Comparison of ENCODE assay signal across 8 mouse cellular contexts in the genomic region with DNA sequence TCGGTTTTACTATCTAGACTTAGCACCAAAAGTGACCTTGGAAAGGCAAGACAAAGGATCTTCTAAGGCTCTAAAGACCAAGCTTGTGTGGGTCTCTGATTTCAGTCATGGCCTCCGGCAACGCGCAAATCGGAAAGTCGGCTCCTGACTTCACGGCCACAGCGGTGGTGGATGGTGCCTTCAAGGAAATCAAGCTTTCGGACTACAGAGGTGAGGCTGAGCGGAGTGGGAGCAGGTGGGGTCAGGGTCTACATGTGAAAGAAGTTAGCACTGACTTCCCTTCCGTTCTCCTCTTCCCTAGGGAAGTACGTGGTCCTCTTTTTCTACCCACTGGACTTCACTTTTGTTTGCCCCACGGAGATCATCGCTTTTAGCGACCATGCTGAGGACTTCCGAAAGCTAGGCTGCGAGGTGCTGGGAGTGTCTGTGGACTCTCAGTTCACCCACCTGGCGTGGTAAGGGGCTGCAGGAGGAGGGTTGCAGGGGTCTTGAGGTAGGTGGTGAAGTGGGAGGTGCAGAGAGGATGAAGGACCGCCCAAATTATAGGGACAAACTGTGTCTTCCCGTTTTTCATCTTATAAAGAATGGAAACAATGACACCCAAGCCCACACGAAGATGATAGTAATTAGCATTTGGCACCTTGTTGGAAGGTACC. TPM values are rescaled to one million over a fixed set of nuclear protein-coding genes. Genes with fewer than 3 reads are reported as not detected.
A peak's percentile ranks its signal among the peaks of the same experiment; 100 is the strongest.
DNase-seq lines count a peak whose midpoint lies in the region; ATAC-seq and TF ChIP-seq lines count a peak whose summit lies in the region.

No protein-coding gene starts in this region.

- H3K4me2 ChIP-seq in heart, embryonic 13.5 days, result peak overlapping the region; percentile 99
- peak overlapping the region; percentile 69 for H3K4me2 ChIP-seq in forebrain, embryonic 16.5 days (ENCODE audit: low read length)
- H3K4me2 ChIP-seq in liver, embryonic 11.5 days, result peak overlapping the region; percentile 99

- no peaks in the 10 kb centered on the region for H3K27me3 ChIP-seq in heart, embryonic 13.5 days (replicated peaks)
- no peaks in the 10 kb centered on the region for H3K27me3 ChIP-seq in G1E (ENCODE audit: insufficient read depth, low read length)
- no peaks in the 10 kb centered on the region for H3K27me3 ChIP-seq in forebrain, embryonic 16.5 days (replicated peaks; ENCODE audit: control insufficient read depth, insufficient read depth, low read length)
- no peaks in the 10 kb centered on the region for H3K27me3 ChIP-seq in liver, embryonic 11.5 days (replicated peaks; ENCODE audit: control insufficient read depth, insufficient read depth, low read length)

- H3K4me1 ChIP-seq in heart, embryonic 13.5 days, result peaks cover 50% of the 10 kb centered on the region
- peaks cover 87% of the 10 kb centered on the region for H3K4me1 ChIP-seq in G1E (ENCODE audit: insufficient read depth, low read depth, low read length)
- peaks cover 32% of the 10 kb centered on the region for H3K4me1 ChIP-seq in forebrain, embryonic 16.5 days (replicated peaks; ENCODE audit: control insufficient read depth, insufficient read depth, low read length)
- peaks cover 62% of the 10 kb centered on the region for H3K4me1 ChIP-seq in liver, embryonic 11.5 days (replicated peaks; ENCODE audit: control insufficient read depth, insufficient read depth, low read length)

- intact Hi-C loops in heart, postnatal 36 days (cut with DNase I), result no loop called here
- intact Hi-C loops in left cerebral cortex, postnatal 14 days (cut with DNase I), result no loop called here

- peak overlapping the region; percentile 88 for H3K27ac ChIP-seq in heart, embryonic 13.5 days (replicated peaks)
- H3K27ac ChIP-seq in forebrain, embryonic 16.5 days (ENCODE audit: low read length), result peak overlapping the region; percentile 84
- peak overlapping the region; percentile 96 for H3K27ac ChIP-seq in liver, embryonic 11.5 days (ENCODE audit: low read depth, low read length)

- H3K4me3 ChIP-seq in heart, embryonic 13.5 days, result peak overlapping the region; percentile 67
- peak overlapping the region; percentile 78 for H3K4me3 ChIP-seq in G1E (ENCODE audit: low read depth, low read length)
- peak overlapping the region; percentile 66 for H3K4me3 ChIP-seq in forebrain, embryonic 16.5 days (replicated peaks; ENCODE audit: low read length)
- H3K4me3 ChIP-seq in liver, embryonic 11.5 days (ENCODE audit: low read depth, low read length), result peak overlapping the region; percentile 62

- 9% methylated on average over 21 of the region's 21 CpGs for WGBS in heart, embryonic 13.5 days
- 6% methylated on average over 21 of the region's 21 CpGs for WGBS in forebrain, embryonic 16.5 days
- WGBS in liver, embryonic 11.5 days, result 8% methylated on average over 21 of the region's 21 CpGs

- TF ChIP-seq CTCF in G1E (IDR thresholded peaks at IDR 0.05; ENCODE audit: low read depth, low read length), result no peak

- ATAC-seq in heart, embryonic 13.5 days (ENCODE audit: extremely low read depth, insufficient number of reproducible peaks, low FRiP score, low TSS enrichment), result no peak
- ATAC-seq in G1E (ENCODE audit: extremely low read depth, insufficient number of reproducible peaks, low FRiP score, poor library complexity, severe bottlenecking), result no peak
- ATAC-seq in forebrain, embryonic 16.5 days, result no peak
- ATAC-seq in liver, embryonic 11.5 days (replicated peaks; ENCODE audit: low FRiP score), result no peak
- ATAC-seq in megakaryocyte progenitor cell, adult 5-6 weeks (replicated peaks; ENCODE audit: poor library complexity), result no peak

- peaks cover 47% of the 10 kb centered on the region for H3K36me3 ChIP-seq in heart, embryonic 13.5 days
- H3K36me3 ChIP-seq in G1E (replicated peaks), result peaks cover 49% of the 10 kb centered on the region
- peaks cover 8% of the 10 kb centered on the region for H3K36me3 ChIP-seq in forebrain, embryonic 16.5 days (ENCODE audit: control insufficient read depth, insufficient read depth)
- H3K36me3 ChIP-seq in liver, embryonic 11.5 days (ENCODE audit: control insufficient read depth, insufficient read depth, low read length), result peaks cover 38% of the 10 kb centered on the region

- H3K9me3 ChIP-seq in heart, embryonic 13.5 days, result no peaks in the 10 kb centered on the region
- H3K9me3 ChIP-seq in G1E (replicated peaks), result no peaks in the 10 kb centered on the region
- no peaks in the 10 kb centered on the region for H3K9me3 ChIP-seq in forebrain, embryonic 16.5 days (ENCODE audit: control insufficient read depth, low read length)
- no peaks in the 10 kb centered on the region for H3K9me3 ChIP-seq in liver, embryonic 11.5 days (ENCODE audit: control insufficient read depth, low read length)

- no peak for DNase-seq in heart, postnatal 36 days
- DNase-seq in G1E (ENCODE audit: low spot score), result no peak
- no peak for DNase-seq in liver, embryonic 11.5 days (ENCODE audit: low spot score)
- no peak for DNase-seq in left cerebral cortex, postnatal 14 days (ENCODE audit: low spot score in 2 of 2)
- no peak for DNase-seq in layer of hippocampus, adult 8-10 months (ENCODE audit: low spot score in 2 of 2)

- H3K9ac ChIP-seq in heart, embryonic 13.5 days, result peak overlapping the region; percentile 90
- peak overlapping the region; percentile 83 for H3K9ac ChIP-seq in forebrain, embryonic 16.5 days (replicated peaks; ENCODE audit: low read depth, low read length)
- H3K9ac ChIP-seq in liver, embryonic 11.5 days (ENCODE audit: low read depth, low read length), result peak overlapping the region; percentile 90

RNA-seq across cellular contexts. Expression of a gene that starts 0.7 kb away (rescaled TPM):
- polyA plus RNA-seq in heart, embryonic 13.5 days (2015; fragmentation: Nextera tagmentation; extraction: Ambion mirVana), result 82.8 and 83.4 TPM in 2 replicates
- total RNA-seq in heart, postnatal 36 days (2021), result 10 to 100 TPM; 48.6 to 56.7 TPM
- total RNA-seq in G1E (2014; fragmentation: Nextera tagmentation) (162 and 174 TPM in 2 replicates), G1E (2017) (94.1 and 132 TPM in 2 replicates)
- 477 and 636 TPM in 2 replicates for polyA plus RNA-seq in G1E (2012)
- polyA plus RNA-seq in forebrain, embryonic 16.5 days (2015; fragmentation: Nextera tagmentation; extraction: Ambion mirVana), result 79.9 and 85.8 TPM in 2 replicates
- 195 and 197 TPM in 2 replicates for polyA plus RNA-seq in liver, embryonic 11.5 days (2014; fragmentation: Nextera tagmentation; extraction: Ambion mirVana)
- 136 and 178 TPM in 2 replicates for total RNA-seq in megakaryocyte progenitor cell, adult 5-6 weeks (2015)
- 109 and 162 TPM in 2 replicates for total RNA-seq in megakaryocyte progenitor cell, adult 5-6 weeks (2017)
- total RNA-seq in left cerebral cortex, postnatal 14 days (2021), result 10 to 100 TPM; 38.1 to 52.0 TPM
- total RNA-seq in layer of hippocampus, adult 8-10 months (2022), result 10 to 100 TPM; 36.2 to 46.2 (median 41.2) TPM

RNA-seq across cellular contexts. Expression of a gene that starts 0.9 kb away (rescaled TPM):
- 733 and 747 TPM in 2 replicates for polyA plus RNA-seq in heart, embryonic 13.5 days (2015; fragmentation: Nextera tagmentation; extraction: Ambion mirVana)
- total RNA-seq in heart, postnatal 36 days (2021), result 100 to 1,000 TPM; 633 to 676 TPM
- total RNA-seq in G1E (2014; fragmentation: Nextera tagmentation), result 134 and 185 TPM in 2 replicates
- total RNA-seq in G1E (2017), result 299 and 388 TPM in 2 replicates
- 19.6 and 86.4 TPM in 2 replicates for polyA plus RNA-seq in G1E (2012)
- 1,287 and 1,394 TPM in 2 replicates for polyA plus RNA-seq in forebrain, embryonic 16.5 days (2015; fragmentation: Nextera tagmentation; extraction: Ambion mirVana)
- polyA plus RNA-seq in liver, embryonic 11.5 days (2014; fragmentation: Nextera tagmentation; extraction: Ambion mirVana), result 1,398 and 1,409 TPM in 2 replicates
- total RNA-seq in megakaryocyte progenitor cell, adult 5-6 weeks (2015), result 266 and 310 TPM in 2 replicates
- 340 and 388 TPM in 2 replicates for total RNA-seq in megakaryocyte progenitor cell, adult 5-6 weeks (2017)
- total RNA-seq in left cerebral cortex, postnatal 14 days (2021), result 100 to 1,000 TPM; 402 to 429 TPM
- total RNA-seq in layer of hippocampus, adult 8-10 months (2022), result 100 to 1,000 TPM; 328 to 367 (median 342) TPM

RNA-seq across cellular contexts. Expression of a gene that starts 1.0 kb away (rescaled TPM):
- polyA plus RNA-seq in heart, embryonic 13.5 days (2015; fragmentation: Nextera tagmentation; extraction: Ambion mirVana), result not detected in 2 replicates
- total RNA-seq in heart, postnatal 36 days (2021), result 1 to 10 TPM in 1 of 2 experiments, not detected in 1; 1.0 TPM
- total RNA-seq in G1E (2014; fragmentation: Nextera tagmentation) (not detected in 2 replicates), G1E (2017) (not detected in 2 replicates)
- polyA plus RNA-seq in G1E (2012), result not detected in 2 replicates
- not detected in 2 replicates for polyA plus RNA-seq in forebrain, embryonic 16.5 days (2015; fragmentation: Nextera tagmentation; extraction: Ambion mirVana)
- polyA plus RNA-seq in liver, embryonic 11.5 days (2014; fragmentation: Nextera tagmentation; extraction: Ambion mirVana), result not detected in 2 replicates
- total RNA-seq in megakaryocyte progenitor cell, adult 5-6 weeks (2015), result not detected in 2 replicates
- total RNA-seq in megakaryocyte progenitor cell, adult 5-6 weeks (2017), result not detected in 2 replicates
- total RNA-seq in left cerebral cortex, postnatal 14 days (2021), result not detected
- total RNA-seq in layer of hippocampus, adult 8-10 months (2022), result not detected

RNA-seq across cellular contexts. Expression of a gene that starts 8.3 kb away (rescaled TPM):
- polyA plus RNA-seq in heart, embryonic 13.5 days (2015; fragmentation: Nextera tagmentation; extraction: Ambion mirVana), result 12.8 and 12.9 TPM in 2 replicates
- total RNA-seq in heart, postnatal 36 days (2021), result 10 to 100 TPM; 14.9 to 26.9 TPM
- total RNA-seq in G1E (2014; fragmentation: Nextera tagmentation) (25.6 and 38.5 TPM in 2 replicates), G1E (2017) (23.8 and 33.6 TPM in 2 replicates)
- polyA plus RNA-seq in G1E (2012), result 66.8 and 78.5 TPM in 2 replicates
- polyA plus RNA-seq in forebrain, embryonic 16.5 days (2015; fragmentation: Nextera tagmentation; extraction: Ambion mirVana), result 7.6 and 8.2 TPM in 2 replicates
- 21.1 and 23.2 TPM in 2 replicates for polyA plus RNA-seq in liver, embryonic 11.5 days (2014; fragmentation: Nextera tagmentation; extraction: Ambion mirVana)
- 14.7 and 26.1 TPM in 2 replicates for total RNA-seq in megakaryocyte progenitor cell, adult 5-6 weeks (2015)
- 38.9 and 57.5 TPM in 2 replicates for total RNA-seq in megakaryocyte progenitor cell, adult 5-6 weeks (2017)
- 10 to 100 TPM; 51.5 to 65.4 TPM for total RNA-seq in left cerebral cortex, postnatal 14 days (2021)
- total RNA-seq in layer of hippocampus, adult 8-10 months (2022), result 10 to 100 TPM; 61.1 to 79.5 (median 75.6) TPM

RNA-seq across cellular contexts. Expression of a gene that starts 20.1 kb away (rescaled TPM):
- 7.2 and 7.3 TPM in 2 replicates for polyA plus RNA-seq in heart, embryonic 13.5 days (2015; fragmentation: Nextera tagmentation; extraction: Ambion mirVana)
- 1 to 10 TPM; 2.7 to 2.9 TPM for total RNA-seq in heart, postnatal 36 days (2021)
- total RNA-seq in G1E (2014; fragmentation: Nextera tagmentation) (2.7 and 3.4 TPM in 2 replicates), G1E (2017) (7.9 and 8.2 TPM in 2 replicates)
- polyA plus RNA-seq in G1E (2012), result 12.2 and 12.7 TPM in 2 replicates
- 31.3 and 39.8 TPM in 2 replicates for polyA plus RNA-seq in forebrain, embryonic 16.5 days (2015; fragmentation: Nextera tagmentation; extraction: Ambion mirVana)
- polyA plus RNA-seq in liver, embryonic 11.5 days (2014; fragmentation: Nextera tagmentation; extraction: Ambion mirVana), result 15.5 and 16.7 TPM in 2 replicates
- total RNA-seq in megakaryocyte progenitor cell, adult 5-6 weeks (2015), result 1.9 and 3.8 TPM in 2 replicates
- 7.2 and 8.5 TPM in 2 replicates for total RNA-seq in megakaryocyte progenitor cell, adult 5-6 weeks (2017)
- 1 to 10 TPM; 7.5 to 8.1 TPM for total RNA-seq in left cerebral cortex, postnatal 14 days (2021)
- 10 to 100 TPM; 10.9 to 11.6 (median 11.3) TPM for total RNA-seq in layer of hippocampus, adult 8-10 months (2022)
